Mouse (Mus musculus) forebrain, embryonic 14.5 days (tissue): ENCODE results near the gene Clec2i. TPM values are rescaled to one million over a fixed set of nuclear protein-coding genes. Genes with fewer than 3 reads are reported as not detected.
A peak's percentile ranks its signal among the peaks of the same experiment; 100 is the strongest.

ENCODE experiments used
- ATAC-seq: fragments of 200-750 bp; cut with Nextera tagmentation; 2 replicates; pipeline ENCODE4 v1.8.0; 2017; ENCODE audit warnings: mild to moderate bottlenecking, moderate library complexity
- DNase-seq: peaks from one replicate; pipeline ENCODE4 v3.0.0-alpha.2; 2015; ENCODE audit warnings: low spot score
- H3K27ac ChIP-seq: fragments of 300-500 bp; sonication (generic); 2 replicates; pipeline ENCODE4 v1.5.1; 2014; ENCODE audit warnings: low read depth, mild to moderate bottlenecking, control low read depth, low read length, moderate library complexity
- H3K27me3 ChIP-seq: fragments of 300-500 bp; sonication (generic); replicated peaks from 2 replicates; pipeline ENCODE4 v1.6.1; 2014; ENCODE audit warnings: low read length, control low read depth, mixed read lengths; ENCODE audit not compliant: control insufficient read depth, insufficient read depth
- H3K36me3 ChIP-seq: fragments of 300-500 bp; sonication (generic); 2 replicates; pipeline ENCODE4 v1.6.1; 2014; ENCODE audit warnings: low read length, control low read depth; ENCODE audit not compliant: control insufficient read depth, insufficient read depth
- H3K4me1 ChIP-seq: fragments of 300-500 bp; sonication (generic); 2 replicates; pipeline ENCODE4 v1.6.1; 2014; ENCODE audit warnings: antibody characterized with exemption, low read length, control low read depth; ENCODE audit not compliant: control insufficient read depth, insufficient read depth
- H3K4me2 ChIP-seq: fragments of 300-500 bp; sonication (generic); 2 replicates; pipeline ENCODE4 v1.6.1; 2014; ENCODE audit warnings: mild to moderate bottlenecking, control low read depth, low read length
- H3K4me3 ChIP-seq: fragments of 300-500 bp; sonication (generic); 2 replicates; pipeline ENCODE4 v1.5.1; 2014; ENCODE audit warnings: low read depth, low read length, control low read depth
- H3K9ac ChIP-seq: fragments of 300-500 bp; sonication (generic); 2 replicates; pipeline ENCODE4 v1.6.1; 2014; ENCODE audit warnings: mild to moderate bottlenecking, low read length, control low read depth, moderate library complexity
- H3K9me3 ChIP-seq: fragments of 300-500 bp; sonication (generic); replicated peaks from 2 replicates; pipeline ENCODE4 v1.6.1; 2016; ENCODE audit warnings: low read length, control low read depth, mixed read lengths; ENCODE audit not compliant: control insufficient read depth
- WGBS: fragments of 180-500 bp; shearing (Covaris S2); extraction: QIAGEN DNeasy Blood & Tissue Kit; methylation state at CpG from one replicate; pipeline ENCODE4 v1.1.7; 2014; 5-methylcytosine and 5-hydroxymethylcytosine counted together
- polyA plus RNA-seq: library from polyadenylated mRNA; unstranded; fragments of >200 nt; fragmentation: Nextera tagmentation; extraction: Ambion mirVana; gene quantifications from 2 replicates; pipeline ENCODE4 v1.2.1, GENCODE M21; 2014

Clec2i gene
- polyA plus RNA-seq, 1 experiment from 2014 or later: not detected

- Histone ChIP-seq H3K4me1 (peaks cover 6% of the 10 kb centered on the region), H3K27me3 (no peaks in the 10 kb centered on the region), H3K9me3 (no peaks in the 10 kb centered on the region), H3K4me2 (peak overlapping the region; percentile 48), H3K9ac (peak overlapping the region; percentile 69), H3K27ac (peak overlapping the region; percentile 77), H3K4me3 (peak overlapping the region; percentile 76), H3K36me3 (no peaks in the 10 kb centered on the region)
- WGBS: under 1% methylated on average over 22 of the region's 22 CpGs
- DNase-seq (peak; percentile 70), ATAC-seq (peak; percentile 40)
Measured at GRCm38 (mm10) chr6:128843479-128843992, 43.9 kb upstream of the Clec2i start.

GRCm38 (mm10) chr6:128844131-128844530 is 43.3 kb upstream of the Clec2i start:
- ATAC-seq: no peak
- H3K4me3 ChIP-seq: peak overlapping the region; percentile 76
- H3K36me3 ChIP-seq: no peaks in the 10 kb centered on the region
- H3K27ac ChIP-seq: 0 out of 2 replicates have a peak overlapping the region, but pooled peaks have one; percentile 5
- peaks cover 6% of the 10 kb centered on the region for H3K4me1 ChIP-seq
- H3K27me3 ChIP-seq: no peaks in the 10 kb centered on the region
- DNase-seq: peak; percentile 12
- H3K4me2 ChIP-seq: peak overlapping the region; percentile 48
- H3K9me3 ChIP-seq: no peaks in the 10 kb centered on the region
- H3K9ac ChIP-seq: peak overlapping the region; percentile 69
- 23% methylated on average over 8 of the region's 8 CpGs for WGBS

- no peak for DNase-seq
- Histone ChIP-seq H3K36me3 (no peaks in the 10 kb centered on the region), H3K27me3 (no peaks in the 10 kb centered on the region), H3K27ac (no peak overlapping the region), H3K9ac (no peak overlapping the region), H3K4me3 (no peak overlapping the region), H3K9me3 (no peaks in the 10 kb centered on the region), H3K4me2 (peak overlapping the region; percentile 48), H3K4me1 (peaks cover 6% of the 10 kb centered on the region)
- ATAC-seq: no peak
- 58% methylated on average over 5 of the region's 5 CpGs for WGBS
Measured at GRCm38 (mm10) chr6:128844586-128845080, 42.8 kb upstream of the Clec2i start.

- DNase-seq (peak; percentile 88), ATAC-seq (no peak)
- WGBS: 23% methylated on average over 7 of the region's 7 CpGs
Measured at GRCm38 (mm10) chr6:128845319-128845979, 41.9 kb upstream of the Clec2i start.

GRCm38 (mm10) chr6:128845998-128846542 is 41.3 kb upstream of the Clec2i start:
- Histone ChIP-seq H3K9ac (no peak overlapping the region), H3K27me3 (no peaks in the 10 kb centered on the region), H3K36me3 (no peaks in the 10 kb centered on the region), H3K4me3 (no peak overlapping the region), H3K27ac (no peak overlapping the region), H3K4me1 (peaks cover 6% of the 10 kb centered on the region), H3K9me3 (no peaks in the 10 kb centered on the region), H3K4me2 (no peak overlapping the region)
- WGBS: 65% methylated on average over 6 of the region's 9 CpGs
- DNase-seq: no peak
- ATAC-seq: no peak

More at GRCm38 (mm10) chr6:128845319-128845979, 41.9 kb upstream of the Clec2i start:
- Histone ChIP-seq H3K4me2 (no peak overlapping the region), H3K9ac (no peak overlapping the region), H3K27me3 (no peaks in the 10 kb centered on the region), H3K4me3 (no peak overlapping the region), H3K27ac (no peak overlapping the region), H3K36me3 (no peaks in the 10 kb centered on the region), H3K4me1 (peaks cover 6% of the 10 kb centered on the region), H3K9me3 (no peaks in the 10 kb centered on the region)

GRCm38 (mm10) chr6:128847401-128847800 is 40.0 kb upstream of the Clec2i start:
- 88% methylated on average over 4 of the region's 4 CpGs for whole genome bisulfite sequencing
- Histone ChIP-seq H3K9me3 (no peaks in the 10 kb centered on the region), H3K9ac (no peak overlapping the region), H3K36me3 (no peaks in the 10 kb centered on the region), H3K4me1 (peaks cover 6% of the 10 kb centered on the region), H3K27ac (no peak overlapping the region), H3K4me3 (no peak overlapping the region), H3K4me2 (no peak overlapping the region), H3K27me3 (no peaks in the 10 kb centered on the region)
- DNase-seq (no peak), ATAC-seq (no peak)

- no peak overlapping the region for H3K9ac ChIP-seq
- 48% methylated on average over 2 of the region's 2 CpGs for WGBS
- ATAC-seq: no peak
Measured at GRCm38 (mm10) chr6:128849902-128850301, 37.5 kb upstream of the Clec2i start.

GRCm38 (mm10) chr6:128850671-128851070 is 36.7 kb upstream of the Clec2i start:
- no peak overlapping the region for H3K27ac ChIP-seq
- no peak for ATAC-seq
- no peak for DNase-seq
- no peaks in the 10 kb centered on the region for H3K36me3 ChIP-seq
- H3K27me3 ChIP-seq: no peaks in the 10 kb centered on the region
- H3K9me3 ChIP-seq: no peaks in the 10 kb centered on the region
- no peak overlapping the region for H3K4me2 ChIP-seq
- no peak overlapping the region for H3K4me3 ChIP-seq
- no peak overlapping the region for H3K9ac ChIP-seq
- H3K4me1 ChIP-seq: no peaks in the 10 kb centered on the region
- WGBS: 84% methylated on average over 2 of the region's 2 CpGs

More at GRCm38 (mm10) chr6:128849902-128850301, 37.5 kb upstream of the Clec2i start:
- no peaks in the 10 kb centered on the region for H3K9me3 ChIP-seq
- H3K4me1 ChIP-seq: no peaks in the 10 kb centered on the region
- no peaks in the 10 kb centered on the region for H3K36me3 ChIP-seq
- no peak overlapping the region for H3K4me2 ChIP-seq
- DNase-seq: peak; percentile 72
- no peak overlapping the region for H3K4me3 ChIP-seq
- H3K27ac ChIP-seq: no peak overlapping the region
- no peaks in the 10 kb centered on the region for H3K27me3 ChIP-seq

- 87% methylated on average over 2 of the region's 2 CpGs for WGBS
- Histone ChIP-seq H3K27ac (no peak overlapping the region), H3K36me3 (no peaks in the 10 kb centered on the region), H3K4me2 (no peak overlapping the region), H3K9me3 (no peaks in the 10 kb centered on the region), H3K4me3 (no peak overlapping the region), H3K4me1 (no peaks in the 10 kb centered on the region), H3K27me3 (no peaks in the 10 kb centered on the region), H3K9ac (no peak overlapping the region)
- ATAC-seq: no peak
- no peak for DNase-seq
Measured at GRCm38 (mm10) chr6:128851151-128851550, 36.2 kb upstream of the Clec2i start.
